Mouse (Mus musculus) thymus, adult 2 months (tissue): Measurements from ENCODE around the gene Atoh8.

Source experiments
- CTCF ChIP-seq: fragments of 200-500 bp; IDR thresholded peaks from 2 replicates; pipeline ENCODE4 v1.5.1; 2012; ENCODE audit warnings: mild to moderate bottlenecking, control low read depth, low read length, moderate library complexity, borderline replicate concordance; ENCODE audit not compliant: control insufficient read depth, poor library complexity, insufficient read depth; ENCODE audit errors: extremely low read depth
- POLR2A ChIP-seq: fragments of 200-500 bp; IDR thresholded peaks from 2 replicates; pipeline ENCODE4 v1.6.1; 2012; ENCODE audit warnings: mild to moderate bottlenecking, low read length, control low read depth, moderate library complexity; ENCODE audit not compliant: control insufficient read depth, poor library complexity, insufficient read depth; ENCODE audit errors: extremely low read depth

GRCm38 (mm10) chr6:72255294-72255693 is 19.9 kb upstream of the Atoh8 start:
- TF ChIP-seq CTCF (no peak), POLR2A (no peak)
